Mouse (Mus musculus): Measurements from ENCODE around the gene Malsu1.

The Malsu1 gene

DNA sequence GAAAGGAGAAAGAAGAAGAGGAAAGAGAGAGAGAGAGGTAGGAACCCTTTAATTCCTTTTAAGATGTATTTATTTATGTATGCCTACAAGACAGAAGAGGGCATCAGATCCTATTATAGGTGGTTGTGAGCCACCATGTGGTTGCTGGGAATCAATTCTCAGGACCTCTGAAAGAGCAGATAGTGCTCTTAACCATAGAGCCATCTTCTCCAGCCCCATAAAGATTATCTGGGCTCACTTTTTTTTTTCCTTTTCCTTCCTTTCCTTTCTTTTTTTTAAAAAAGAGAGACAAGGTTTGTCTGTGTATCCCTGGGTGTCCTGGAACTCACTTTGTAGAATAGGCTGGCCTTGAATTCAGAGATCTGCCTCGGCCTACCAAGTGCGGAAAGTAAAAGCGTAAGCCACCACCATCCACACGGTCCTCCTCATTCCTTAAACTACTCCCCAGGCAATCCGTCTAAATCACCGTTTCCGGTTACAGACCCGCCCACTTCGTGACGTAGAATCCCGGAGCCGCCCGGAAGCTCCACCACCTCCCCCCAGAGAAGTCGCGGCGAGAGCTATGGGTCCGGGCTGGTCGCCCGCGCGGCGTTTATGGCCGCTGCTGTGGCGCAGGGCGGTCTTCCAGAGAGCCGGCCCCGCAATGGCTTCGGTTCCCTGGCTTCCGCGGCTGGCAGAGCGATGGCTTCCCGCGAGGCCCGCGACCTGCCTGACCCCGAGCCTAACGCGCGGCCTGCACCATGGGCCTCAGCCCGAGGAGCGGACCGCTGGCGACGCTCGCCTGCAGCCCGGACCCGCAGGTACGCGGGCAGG is at the start of gene Malsu1:
Gene Malsu1, plus strand, starts transcription at position 492 of the 813 bp plus-strand sequence.
- DNase-seq = peak; percentile 98

DNA sequence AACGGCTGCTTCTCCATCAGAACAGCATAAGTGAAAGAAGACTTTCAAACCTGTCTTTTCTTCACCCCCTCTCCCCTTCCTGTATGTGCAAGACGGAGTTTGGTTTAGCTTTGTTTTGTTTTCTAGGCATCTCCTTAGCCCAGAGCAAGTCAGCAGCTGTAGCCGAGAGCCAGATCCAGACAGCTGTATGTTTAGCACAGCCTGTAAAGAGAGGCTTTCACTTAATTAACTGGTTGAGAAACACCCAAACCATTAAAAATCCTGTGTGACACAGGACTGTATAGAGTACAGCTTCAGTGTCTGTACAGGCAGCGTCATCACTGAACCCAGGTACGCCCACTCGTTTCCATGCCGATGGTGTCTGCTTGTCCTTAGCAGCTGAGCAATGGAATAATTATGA is 48.3 kb upstream of the Malsu1 start:
- DNase-seq = no peak

DNA sequence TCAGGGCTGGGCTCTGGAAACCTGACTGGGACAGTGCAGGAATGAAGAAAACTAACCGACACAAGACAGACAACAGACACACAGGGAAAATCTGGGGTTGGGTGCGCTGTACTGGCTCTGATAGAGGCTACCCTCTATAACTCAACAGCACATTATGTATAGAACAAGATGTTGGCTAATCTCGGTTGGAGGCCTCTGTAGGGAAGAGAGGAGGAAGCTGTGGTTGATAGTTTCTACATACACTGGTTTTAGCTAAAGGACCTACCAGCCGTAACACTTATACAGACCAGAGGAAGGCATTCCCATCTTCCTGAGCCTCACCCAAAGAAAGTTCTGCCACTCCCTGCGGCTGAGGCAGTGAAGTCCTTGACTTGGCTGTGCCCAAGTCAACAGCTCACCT is 47.1 kb upstream of the Malsu1 start:
- no peak for DNase-seq

DNA sequence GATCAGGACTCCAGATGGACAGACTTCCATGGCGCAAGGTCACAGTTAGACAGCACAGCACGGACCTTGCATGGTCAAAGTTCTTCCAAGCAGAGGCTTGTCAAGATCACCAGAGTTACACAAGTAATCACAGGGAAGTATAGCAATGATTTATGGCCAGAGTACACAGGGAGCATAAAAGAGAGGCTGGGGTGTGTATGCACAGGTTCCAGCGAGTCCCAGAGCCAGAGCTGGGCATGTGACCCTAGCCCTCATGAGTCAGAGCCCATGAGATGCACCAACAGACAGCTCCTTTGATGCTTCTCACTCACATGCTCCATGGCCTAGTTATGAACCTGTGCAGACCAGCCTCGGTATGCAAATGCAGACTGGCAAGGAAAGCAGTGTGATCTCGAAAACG is 45.6 kb upstream of the Malsu1 start:
- DNase-seq = no peak

DNA sequence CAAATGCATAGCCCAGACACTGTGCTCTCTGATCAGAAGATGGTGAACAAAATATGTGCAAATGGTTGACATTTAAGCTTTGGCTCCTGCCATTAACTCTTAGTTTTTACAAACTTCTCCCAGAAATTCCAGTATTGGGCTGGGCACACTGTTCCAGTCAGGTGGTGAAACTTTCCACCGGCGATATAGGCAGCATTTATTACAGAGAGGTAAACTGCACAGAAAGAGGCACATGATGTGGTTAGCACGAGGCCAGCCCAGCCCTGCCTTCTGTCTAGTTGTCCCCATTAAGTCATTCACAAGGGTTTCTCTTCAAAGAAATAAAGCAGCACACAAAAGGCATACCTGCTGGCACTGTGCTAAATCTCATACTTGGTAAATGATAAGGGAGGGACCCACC is 44.9 kb upstream of the Malsu1 start:
- no peak for DNase-seq

DNA sequence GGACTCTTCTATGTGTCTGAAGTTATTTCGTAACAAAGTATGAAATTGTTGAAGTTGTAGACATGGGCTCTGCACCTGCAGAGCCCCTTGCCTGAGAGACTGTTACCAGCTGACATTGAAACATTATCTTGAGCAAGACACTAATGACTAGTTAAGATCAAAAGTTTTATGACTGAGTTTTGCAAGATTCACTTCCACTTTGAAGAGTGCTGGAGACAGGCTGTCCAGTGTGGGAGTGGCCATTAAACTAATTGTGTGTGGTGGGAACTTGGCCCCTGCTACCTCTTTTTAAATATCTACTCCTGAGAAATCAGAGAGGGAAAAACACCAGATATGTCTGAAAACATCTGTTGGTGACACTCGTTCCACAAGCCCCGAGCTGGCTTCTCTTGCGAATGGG is 42.4 kb upstream of the Malsu1 start:
- DNase-seq = no peak

DNA sequence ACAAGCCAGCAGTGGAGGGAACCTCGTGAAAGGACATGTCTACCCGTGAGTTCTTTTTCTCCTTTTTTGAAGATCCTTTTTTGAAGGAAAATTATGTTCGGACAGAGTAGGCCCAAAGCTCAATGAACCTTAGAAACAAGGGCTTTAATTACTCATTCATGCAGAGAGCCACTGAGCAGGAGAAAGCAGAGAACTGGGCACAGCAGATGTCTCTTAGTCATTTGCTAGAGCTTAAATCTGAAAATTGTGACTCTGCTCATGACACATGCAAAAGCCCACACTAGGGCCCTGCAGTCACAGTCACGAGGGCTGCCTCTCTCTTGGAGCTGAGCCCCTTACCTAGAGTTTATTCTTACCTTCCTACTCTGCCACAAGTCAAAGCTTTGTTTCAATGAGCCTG is 40.8 kb upstream of the Malsu1 start:
- DNase-seq = no peak

DNA sequence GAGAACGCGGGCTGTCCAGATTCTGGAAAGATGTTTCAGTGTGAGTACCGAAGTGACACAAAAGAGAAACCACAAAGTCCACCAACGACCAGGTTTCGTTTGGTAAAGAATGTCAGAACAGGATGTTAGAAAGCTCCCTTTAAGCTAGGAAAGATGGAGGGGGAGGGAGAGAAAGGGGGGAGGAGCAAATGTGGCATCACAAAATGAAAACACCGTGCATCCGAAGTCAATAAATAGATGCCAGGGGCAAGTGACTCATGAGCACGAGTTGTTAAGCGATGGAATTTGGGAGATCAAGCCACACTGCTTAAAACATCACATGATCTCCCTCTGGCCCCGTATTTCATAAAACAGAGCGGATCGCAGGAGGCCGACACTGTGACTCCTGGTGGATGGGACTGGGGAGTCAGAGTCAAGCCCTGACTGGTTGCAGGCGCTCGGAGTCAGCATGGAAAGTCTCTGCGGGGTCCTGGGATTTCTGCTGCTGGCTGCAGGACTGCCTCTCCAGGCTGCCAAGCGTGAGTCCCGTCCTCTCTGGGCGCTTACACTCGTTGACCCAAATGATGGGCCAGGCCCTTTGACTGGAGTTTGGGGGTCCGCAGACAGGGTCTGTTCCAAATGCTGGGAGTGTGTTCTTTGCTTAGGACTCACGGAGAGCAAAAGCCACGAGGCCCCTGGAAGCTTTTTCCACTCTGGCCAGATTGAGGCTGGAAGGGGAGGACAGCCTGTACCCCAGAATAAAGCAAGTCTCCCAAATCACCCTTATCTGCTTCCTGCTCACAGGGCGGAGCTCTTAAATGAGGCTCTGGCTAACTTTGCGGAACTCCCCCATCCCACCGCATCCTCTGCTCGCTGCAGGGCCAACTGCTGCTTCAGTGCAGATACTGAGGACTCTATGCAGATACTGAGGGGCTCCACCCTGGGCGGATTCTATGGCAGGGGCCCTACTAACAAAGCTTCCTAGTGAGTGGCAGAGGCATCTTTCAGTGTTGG is 37.0 kb upstream of the Malsu1 start, which contains the start of gene Gpnmb:
Gene Gpnmb, plus strand, starts transcription at position 272 of the 993 bp plus-strand sequence.
- DNase-seq = peak; percentile 11

DNA sequence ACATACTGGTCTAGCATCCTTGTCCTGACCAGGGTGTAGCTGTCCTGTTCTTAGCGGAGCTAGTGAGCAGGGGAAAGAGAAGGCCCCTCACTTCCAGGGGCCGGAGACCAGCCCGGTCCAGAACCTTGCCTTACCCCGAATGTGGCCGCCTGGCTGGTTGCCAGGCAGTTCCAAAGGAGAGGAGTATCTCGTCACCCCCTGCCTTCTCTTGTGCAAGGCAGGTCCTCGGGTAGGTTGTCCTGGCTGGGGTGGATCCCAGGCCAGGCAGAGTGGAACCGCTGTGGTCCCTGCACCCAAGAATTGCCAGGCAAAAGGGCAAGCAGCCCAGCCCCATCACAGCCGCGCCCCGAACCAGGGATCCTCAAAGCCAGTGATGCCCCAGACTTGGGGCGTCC is 36.3 kb upstream of the Malsu1 start:
- DNase-seq = no peak

DNA sequence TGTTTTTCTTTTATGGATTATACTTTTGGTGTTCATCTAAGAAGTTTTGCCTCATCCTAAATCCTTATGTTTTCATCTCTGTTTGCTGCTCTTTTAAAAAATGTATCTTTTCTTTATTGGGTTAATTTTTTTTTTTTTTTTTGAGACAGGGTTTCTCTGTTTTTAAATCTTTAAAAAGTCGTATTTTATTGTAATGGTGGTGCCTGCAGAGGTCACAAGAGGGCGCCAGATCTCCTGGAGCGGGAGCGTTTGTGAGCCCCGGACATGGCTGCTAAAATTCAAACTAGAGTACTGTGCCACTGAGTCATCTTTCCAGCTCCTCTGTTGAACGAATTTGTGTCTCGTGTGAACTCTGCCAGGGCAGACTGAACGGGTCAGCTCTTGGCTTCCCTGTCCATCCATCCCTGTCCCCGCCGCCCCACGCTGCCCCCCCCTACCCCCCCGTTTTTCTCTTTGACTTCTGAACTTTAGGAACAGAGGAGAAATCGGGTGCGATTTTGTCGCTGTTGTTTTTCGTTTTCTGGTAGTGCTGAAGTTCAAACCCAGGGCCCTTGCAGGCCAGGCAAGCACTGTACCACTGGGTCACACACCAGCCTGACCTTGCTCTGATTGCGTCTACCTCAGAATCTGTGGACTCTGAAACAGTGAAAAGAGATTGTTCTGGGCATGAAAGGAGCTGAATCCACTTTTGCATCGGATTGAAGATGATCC is 34.0 kb upstream of the Malsu1 start:
- peak; percentile 80 for DNase-seq

DNA sequence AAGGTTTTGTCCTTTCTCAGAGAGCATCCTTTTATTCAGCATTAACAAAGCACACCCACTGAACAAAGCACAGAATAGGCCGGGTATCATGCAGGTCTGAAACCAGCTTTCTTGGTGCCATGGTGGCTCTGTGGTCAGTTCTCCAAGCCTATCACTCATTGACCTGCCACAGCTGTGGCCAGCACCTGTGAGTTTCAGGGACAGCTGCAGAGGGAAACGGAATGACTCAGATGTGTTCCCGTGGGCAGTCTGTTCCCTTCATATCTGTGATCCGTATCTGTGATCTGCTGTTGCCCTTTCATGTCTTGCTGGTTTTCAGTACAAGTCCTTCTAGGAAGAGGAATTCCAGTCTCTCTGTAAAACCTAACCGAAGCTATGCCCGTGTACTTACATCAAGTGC is 27.1 kb upstream of the Malsu1 start:
- DNase-seq = no peak

DNA sequence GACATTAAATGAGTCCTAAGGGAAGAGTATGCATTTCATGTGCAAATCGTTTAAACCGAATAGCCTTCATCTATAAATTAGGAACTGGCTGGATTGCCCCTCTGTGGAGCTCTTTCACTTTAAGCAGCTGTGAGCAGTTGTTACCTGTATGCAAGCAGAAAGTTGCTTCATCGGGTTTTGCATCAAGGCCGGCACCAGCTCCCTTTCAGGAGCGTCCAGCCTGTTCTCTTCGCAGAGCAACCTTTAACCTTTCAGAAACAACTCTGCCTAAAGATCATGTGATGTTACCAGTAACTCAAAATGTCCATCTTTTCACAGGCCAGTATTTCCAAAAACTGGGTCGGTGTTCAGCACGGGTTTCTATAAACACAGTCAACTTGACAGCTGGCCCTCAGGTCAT is 26.6 kb upstream of the Malsu1 start:
- no peak for DNase-seq

DNA sequence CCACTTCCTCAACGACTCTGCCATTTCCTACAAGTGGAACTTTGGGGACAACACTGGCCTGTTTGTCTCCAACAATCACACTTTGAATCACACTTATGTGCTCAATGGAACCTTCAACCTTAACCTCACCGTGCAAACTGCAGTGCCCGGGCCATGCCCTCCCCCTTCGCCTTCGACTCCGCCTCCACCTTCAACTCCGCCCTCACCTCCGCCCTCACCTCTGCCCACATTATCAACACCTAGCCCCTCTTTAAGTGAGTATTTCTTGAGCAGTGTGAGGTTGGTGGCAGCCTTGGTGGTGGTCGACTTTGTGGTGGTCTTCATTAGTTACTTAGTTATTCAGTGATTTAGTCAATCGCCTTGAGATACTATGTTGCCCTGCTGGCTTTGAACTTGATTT is 25.7 kb upstream of the Malsu1 start:
- no peak for DNase-seq

DNA sequence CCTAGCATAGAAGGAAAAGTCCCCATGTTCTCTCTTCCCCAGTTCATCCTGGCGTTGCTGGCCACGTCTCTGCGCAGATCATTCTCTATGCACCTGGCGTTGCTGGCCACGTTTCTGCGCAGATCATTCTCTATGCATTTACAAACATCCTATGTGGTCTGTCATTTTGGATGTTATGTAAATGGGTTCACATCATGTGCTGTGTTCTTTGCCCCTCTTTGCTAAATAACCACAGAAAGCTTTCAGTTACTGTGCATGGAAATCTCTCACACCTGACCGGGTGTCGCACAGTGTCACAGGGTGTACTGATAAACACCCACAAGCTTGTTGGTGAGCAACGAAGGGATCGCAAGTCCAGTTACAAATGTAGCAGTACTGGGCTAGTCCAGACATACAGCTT is 25.2 kb upstream of the Malsu1 start:
- no peak for DNase-seq

DNA sequence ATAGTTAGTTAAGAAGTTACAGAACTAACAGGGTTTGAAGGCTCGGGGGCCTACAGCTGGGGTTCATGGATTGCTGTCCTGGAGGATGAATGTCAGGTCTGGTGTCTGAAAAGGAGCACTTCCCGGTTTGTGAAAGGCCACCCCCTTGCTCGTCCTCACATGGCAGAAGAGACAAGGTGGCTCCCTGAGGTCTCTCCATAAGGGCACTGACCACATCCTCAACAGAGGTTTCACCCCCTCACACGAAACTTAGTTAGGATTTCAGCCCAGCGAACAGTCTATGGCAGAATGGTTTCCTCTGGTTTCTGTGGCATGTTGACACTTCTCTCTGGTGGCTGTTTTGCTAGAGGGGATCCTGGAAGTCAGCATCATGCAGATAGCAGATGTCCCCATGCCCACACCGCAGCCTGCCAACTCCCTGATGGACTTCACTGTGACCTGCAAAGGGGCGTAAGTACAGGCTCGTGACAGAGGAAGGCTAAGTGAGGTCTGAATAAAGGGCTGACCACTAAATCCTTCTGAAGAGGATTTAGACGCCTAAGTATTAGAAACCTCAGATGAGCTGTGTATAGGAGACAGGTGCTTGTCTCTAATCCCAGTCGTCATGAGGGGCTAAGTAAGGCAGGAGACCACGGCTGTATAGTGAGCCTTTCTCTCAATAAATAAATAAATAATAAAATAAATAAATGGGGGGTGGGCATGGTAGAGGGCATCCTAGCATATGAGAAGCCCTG is 22.8 kb upstream of the Malsu1 start:
- no peak for DNase-seq

DNA sequence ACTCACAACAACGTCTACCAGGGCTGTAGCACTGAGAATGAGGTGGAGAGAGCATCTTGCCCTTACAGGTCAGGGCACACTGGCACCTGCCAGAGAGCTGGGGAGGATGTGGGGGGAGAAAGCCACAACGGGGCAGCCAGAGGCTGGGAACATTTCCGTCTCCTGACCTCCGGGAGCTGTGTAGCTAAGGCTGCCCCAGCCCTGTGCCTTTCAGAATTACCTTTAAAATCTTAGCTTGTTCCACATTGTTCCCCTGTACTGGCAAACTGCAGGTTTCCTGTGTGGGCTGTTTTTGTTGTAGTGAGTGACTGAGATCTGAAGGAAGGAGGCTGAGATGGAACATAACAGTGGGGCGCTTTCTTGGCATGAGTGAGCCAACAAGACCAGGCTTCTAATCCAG is 21.4 kb upstream of the Malsu1 start:
- no peak for DNase-seq

DNA sequence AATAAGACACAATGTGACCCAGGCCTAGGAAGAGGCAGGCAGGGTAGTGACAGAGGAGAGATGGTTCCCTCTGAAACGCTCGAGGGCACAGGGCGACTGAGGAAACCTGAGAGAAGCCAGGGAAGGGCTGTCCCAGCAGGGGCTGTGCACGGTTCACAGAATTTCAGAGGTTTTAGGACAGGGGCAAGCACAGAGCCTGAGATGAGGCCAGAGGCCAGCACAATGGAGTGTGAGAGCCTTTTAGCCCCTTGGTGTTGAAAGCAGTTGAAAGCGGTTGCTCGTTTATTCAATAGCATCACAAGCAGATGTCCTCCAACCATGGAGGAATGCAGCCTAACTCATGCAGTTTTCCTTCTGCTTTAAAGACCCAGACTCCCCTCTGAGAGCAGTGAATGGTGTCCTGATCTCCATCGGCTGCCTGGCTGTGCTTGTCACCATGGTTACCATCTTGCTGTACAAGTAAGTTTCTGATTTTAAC is 18.3 kb upstream of the Malsu1 start:
- DNase-seq = no peak

DNA sequence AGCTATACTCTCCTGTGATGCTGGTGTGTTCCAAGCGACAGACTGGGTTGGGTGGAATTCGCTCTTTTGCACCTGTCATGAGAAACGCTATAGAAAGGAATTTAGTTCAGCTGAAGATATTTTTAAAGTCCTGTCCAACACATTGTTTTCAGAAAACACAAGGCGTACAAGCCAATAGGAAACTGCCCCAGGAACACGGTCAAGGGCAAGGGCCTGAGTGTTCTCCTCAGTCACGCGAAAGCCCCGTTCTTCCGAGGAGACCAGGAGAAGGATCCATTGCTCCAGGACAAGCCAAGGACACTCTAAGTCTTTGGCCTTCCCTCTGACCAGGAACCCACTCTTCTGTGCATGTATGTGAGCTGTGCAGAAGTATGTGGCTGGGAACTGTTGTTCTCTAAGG is 17.6 kb upstream of the Malsu1 start:
- DNase-seq = no peak

DNA sequence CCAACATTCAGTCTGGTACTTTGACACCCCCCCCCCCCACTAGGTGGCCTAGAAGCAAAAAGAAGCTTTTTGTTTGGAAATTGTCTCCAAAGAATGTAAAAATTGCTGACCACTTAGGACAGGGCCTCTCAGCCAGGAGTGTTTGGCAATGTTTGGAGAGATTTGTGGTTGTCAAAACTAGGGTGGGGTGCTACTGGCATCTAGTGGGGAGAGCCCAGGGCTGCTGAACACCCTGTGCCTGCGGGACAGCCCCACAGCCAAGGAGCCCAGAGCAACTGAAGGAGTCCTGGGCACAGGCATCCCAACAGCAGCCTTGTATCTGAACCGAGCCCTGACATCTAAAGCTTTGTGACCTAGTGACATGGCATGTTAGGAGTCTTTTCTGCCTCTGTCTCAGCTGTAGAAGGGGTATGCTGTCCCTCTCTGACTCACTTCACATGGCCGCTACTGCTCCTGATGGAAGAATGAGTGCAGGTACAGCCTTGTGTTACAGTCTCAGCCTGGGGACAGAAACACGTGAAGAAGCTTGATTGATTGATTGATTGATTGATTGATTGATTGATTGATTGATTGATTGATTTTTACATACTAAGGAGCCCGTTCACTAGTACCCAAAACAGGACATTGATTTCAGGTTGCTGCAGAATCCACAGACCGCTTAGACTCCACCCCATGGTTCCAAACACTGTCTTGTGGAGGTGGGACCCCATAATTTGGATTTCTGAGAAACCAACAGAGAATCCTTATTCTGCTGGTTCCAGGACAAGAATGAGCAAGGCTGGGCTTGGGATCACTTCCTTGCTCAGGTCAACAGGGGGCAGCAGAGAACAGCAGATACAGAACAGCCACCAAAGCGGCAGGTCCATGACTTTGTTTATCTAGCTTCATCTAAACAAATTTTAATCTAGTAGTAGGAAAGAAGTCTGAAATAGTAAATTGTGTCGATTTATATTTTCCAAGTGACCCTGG is 16.3 kb upstream of the Malsu1 start:
- peak; percentile 79 for DNase-seq

DNA sequence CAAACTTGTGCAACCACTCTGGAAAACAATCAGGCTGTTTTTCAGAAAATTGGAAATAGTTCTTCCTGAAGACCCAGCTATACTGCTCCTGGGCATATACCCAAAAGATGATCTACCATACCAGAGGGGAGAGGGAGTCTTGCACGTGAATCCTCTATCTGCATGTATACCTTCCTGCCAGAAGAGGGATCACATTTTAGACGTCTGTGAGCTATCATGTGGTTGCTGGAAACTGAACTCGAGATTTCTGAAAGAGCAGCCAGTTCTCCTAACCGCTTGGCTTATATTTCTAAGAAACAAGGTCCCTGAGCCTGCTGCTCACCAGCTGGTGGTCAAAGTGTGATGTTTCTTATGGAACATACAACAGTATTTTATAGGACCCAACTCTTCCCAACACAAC is 5.2 kb upstream of the Malsu1 start:
- DNase-seq = no peak

DNA sequence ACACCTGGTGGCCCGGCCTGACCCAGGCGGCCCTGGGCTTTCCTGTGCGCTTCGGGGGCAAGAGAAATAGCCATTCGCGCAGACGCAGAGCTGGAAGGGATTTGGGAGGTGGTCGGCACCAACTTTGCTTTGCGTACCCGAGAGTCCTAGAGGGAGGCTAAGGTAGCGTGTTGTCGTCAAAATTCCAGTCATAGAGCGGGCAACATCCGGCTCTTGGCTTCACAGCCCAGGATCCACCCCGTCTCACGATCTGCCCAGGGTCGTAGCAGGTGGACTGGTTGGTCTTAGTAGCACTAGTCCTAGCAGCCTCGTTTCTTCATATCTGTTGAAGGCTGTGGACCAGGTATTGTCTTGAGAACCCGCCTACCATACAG is 509 bp downstream of the Malsu1 start:
- no peak for DNase-seq
